Mouse (Mus musculus): Measurements from ENCODE around the gene Rassf7. TPM values are rescaled to one million over a fixed set of nuclear protein-coding genes. Genes with fewer than 3 reads are reported as not detected.

Rassf7 gene
- 54.5 TPM for polyA plus RNA-seq (2012; fragmentation: generic; extraction: Trizol)

DNA sequence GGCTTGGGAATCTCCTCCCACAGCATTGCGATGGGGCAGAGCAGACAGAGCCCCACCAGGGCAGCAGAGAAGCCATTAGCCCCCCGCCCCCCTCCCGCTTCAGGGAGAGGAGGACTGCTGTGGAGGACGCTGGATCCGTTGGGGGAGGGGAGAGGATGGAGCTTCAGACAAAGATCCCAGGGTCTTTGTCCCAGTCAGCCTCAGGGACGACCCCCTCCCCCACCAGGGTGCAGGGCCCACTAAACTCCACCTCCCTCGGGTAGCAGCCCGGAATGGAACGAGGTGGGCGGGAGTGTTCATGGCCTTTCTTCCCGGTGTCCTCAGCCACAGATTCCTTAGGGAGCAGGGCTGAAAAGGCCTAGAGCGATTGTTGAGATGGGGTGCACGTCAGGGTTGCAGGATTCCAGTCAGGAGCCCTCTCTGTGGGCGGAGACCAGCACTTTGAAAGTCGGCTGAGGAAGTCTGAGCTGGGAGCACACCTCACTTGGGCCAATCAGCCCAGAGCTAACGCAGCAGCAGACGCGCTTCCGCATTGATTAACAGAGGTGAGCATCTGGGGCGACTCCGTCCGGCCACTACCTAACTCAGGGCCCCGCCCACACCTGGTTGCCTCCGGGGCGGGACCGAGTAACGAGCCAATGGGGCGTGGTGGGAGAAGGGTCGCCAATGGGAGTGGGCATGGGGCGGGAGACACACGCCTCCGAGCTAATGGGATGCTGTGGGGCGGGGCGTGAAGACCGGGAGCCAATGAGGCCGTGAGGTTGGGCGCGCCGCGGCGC lies at the start of gene Rassf7:
TSS of gene Rassf7 (plus strand) at position 760 of the 779 bp plus-strand sequence.
- no peaks in the 10 kb centered on the region for H3K36me3 ChIP-seq (ENCODE audit: control insufficient read depth, insufficient read depth)
- H3ac ChIP-seq (ENCODE audit: control insufficient read depth, insufficient read length), result peak within 1 kb of the TSS; percentile 14
- H3K4me2 ChIP-seq (ENCODE audit: low read depth), result peak within 1 kb of the TSS; percentile 85
- TF ChIP-seq USF1 (IDR thresholded peaks at IDR 0.05; ENCODE audit: low read depth) (no peak), TCF12 (IDR thresholded peaks at IDR 0.05; ENCODE audit: insufficient read depth, poor library complexity, severe bottlenecking) (no peak), E2F4 (IDR thresholded peaks at IDR 0.05; ENCODE audit: insufficient read depth) (no peak), CEBPB (IDR thresholded peaks at IDR 0.05; ENCODE audit: insufficient read depth, poor library complexity, severe bottlenecking) (no peak), REST (IDR thresholded peaks at IDR 0.05; ENCODE audit: insufficient read depth, insufficient read length) (no peak), MYOD1 (IDR thresholded peaks at IDR 0.05; ENCODE audit: control insufficient read depth in 1 of 3, insufficient read length in 2 of 3, low read depth in 2 of 3) (no peak), POLR2A (IDR thresholded peaks at IDR 0.05; ENCODE audit: insufficient read length, low read depth) (no peak), POLR2AphosphoS2 (IDR thresholded peaks at IDR 0.05; ENCODE audit: insufficient read length, low read depth) (no peak), MAX (IDR thresholded peaks at IDR 0.05; ENCODE audit: low read depth) (no peak), TCF3 (IDR thresholded peaks at IDR 0.05; ENCODE audit: insufficient read length, low read depth) (no peak), SRF (IDR thresholded peaks at IDR 0.05; ENCODE audit: control insufficient read depth, insufficient read length, low read depth) (no peak), MYOG (IDR thresholded peaks at IDR 0.05; ENCODE audit: control insufficient read depth in 1 of 3, insufficient read depth in 1 of 3, insufficient read length in 2 of 3, low read depth in 2 of 3) (no peak)
- peaks cover 33% of the 10 kb centered on the region for H3K27me3 ChIP-seq (ENCODE audit: control insufficient read depth, insufficient read depth, insufficient read length)
- H3K4me3 ChIP-seq, result peak within 1 kb of the TSS; percentile 39
- peaks cover 9% of the 10 kb centered on the region for H3K79me2 ChIP-seq (ENCODE audit: control insufficient read depth, insufficient read depth)

DNA sequence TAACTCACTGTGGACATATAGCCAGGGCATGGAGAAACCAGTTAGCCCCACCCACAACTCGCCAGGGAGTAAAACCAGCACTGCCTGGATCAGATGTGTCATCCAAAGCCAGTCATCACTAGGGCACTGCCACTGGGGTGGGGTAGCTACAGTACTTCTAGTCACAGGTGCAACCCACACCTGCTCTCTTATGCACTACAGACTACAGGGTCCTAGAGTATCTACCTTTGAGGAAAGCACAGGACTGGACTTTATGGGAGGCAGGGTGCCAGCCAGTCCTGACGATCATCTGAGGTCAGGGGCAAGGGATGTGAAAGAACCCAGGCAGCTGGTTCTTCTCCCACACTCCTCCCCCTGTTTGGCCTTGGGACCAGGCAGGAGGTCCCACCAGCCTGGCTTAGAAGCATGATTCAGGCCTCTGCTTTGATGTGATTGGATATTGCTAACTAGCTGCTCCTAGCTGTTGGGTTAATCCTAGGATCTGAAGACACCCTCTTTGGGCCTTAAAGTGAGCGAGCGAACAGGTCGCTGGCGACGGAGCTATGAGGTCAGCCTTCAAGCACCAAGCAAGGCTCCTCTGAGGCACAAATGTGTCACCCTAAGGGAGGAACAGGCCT lies 47.7 kb upstream of the Rassf7 start:
- Histone ChIP-seq H3K4me2 (ENCODE audit: low read depth) (peak overlapping the region; percentile 85), H3K4me3 (peak overlapping the region; percentile 46), H3K79me2 (ENCODE audit: control insufficient read depth, insufficient read depth) (peaks cover 14% of the 10 kb centered on the region), H3K27me3 (ENCODE audit: control insufficient read depth, insufficient read depth, insufficient read length) (no peaks in the 10 kb centered on the region), H3K36me3 (ENCODE audit: control insufficient read depth, insufficient read depth) (peaks cover 14% of the 10 kb centered on the region), H3ac (ENCODE audit: control insufficient read depth, insufficient read length) (peak overlapping the region; percentile 30)
- peak; percentile 31 for TF ChIP-seq POLR2A (IDR thresholded peaks at IDR 0.05; ENCODE audit: insufficient read length, low read depth)
- TF ChIP-seq POLR2AphosphoS2 (IDR thresholded peaks at IDR 0.05; ENCODE audit: insufficient read length, low read depth), result peak; percentile 19
- TF ChIP-seq CEBPB (IDR thresholded peaks at IDR 0.05; ENCODE audit: insufficient read depth, poor library complexity, severe bottlenecking), result no peak
- TF ChIP-seq REST (IDR thresholded peaks at IDR 0.05; ENCODE audit: insufficient read depth, insufficient read length), result no peak
- peak in 1 of 3 experiments; percentile 4 for TF ChIP-seq MYOG (IDR thresholded peaks at IDR 0.05; ENCODE audit: control insufficient read depth in 1 of 3, insufficient read depth in 1 of 3, insufficient read length in 2 of 3, low read depth in 2 of 3)
- TF ChIP-seq SRF (IDR thresholded peaks at IDR 0.05; ENCODE audit: control insufficient read depth, insufficient read length, low read depth), result no peak
- TF ChIP-seq E2F4 (IDR thresholded peaks at IDR 0.05; ENCODE audit: insufficient read depth), result no peak
- TF ChIP-seq MYOD1 (IDR thresholded peaks at IDR 0.05; ENCODE audit: control insufficient read depth in 1 of 3, insufficient read length in 2 of 3, low read depth in 2 of 3), result peak in 1 of 3 experiments; percentile 53

DNA sequence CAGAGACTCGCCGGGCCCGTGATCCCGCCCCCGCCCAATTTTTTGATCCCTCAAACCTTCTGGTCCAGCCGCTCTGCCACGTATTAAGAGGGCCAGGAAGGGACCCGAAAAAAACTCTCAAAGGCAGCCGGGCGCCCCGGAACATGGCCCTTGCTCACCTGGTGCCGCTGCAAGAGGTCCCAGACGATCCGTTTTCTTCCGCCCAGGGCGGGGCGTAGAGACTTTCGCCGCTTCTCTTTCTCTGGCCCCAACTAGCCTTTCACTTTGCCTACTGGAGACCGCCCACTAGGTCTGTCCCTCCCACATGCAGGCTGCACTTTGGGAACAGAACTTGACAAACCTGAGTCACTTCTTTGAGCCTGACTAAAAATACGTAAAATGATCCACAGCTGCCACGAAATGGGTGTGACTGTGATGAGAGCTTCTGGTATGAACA lies 47.1 kb upstream of the Rassf7 start:
- Histone ChIP-seq H3K36me3 (ENCODE audit: control insufficient read depth, insufficient read depth) (peaks cover 14% of the 10 kb centered on the region), H3K4me2 (ENCODE audit: low read depth) (peak overlapping the region; percentile 85), H3K27me3 (ENCODE audit: control insufficient read depth, insufficient read depth, insufficient read length) (no peaks in the 10 kb centered on the region), H3K79me2 (ENCODE audit: control insufficient read depth, insufficient read depth) (peaks cover 14% of the 10 kb centered on the region), H3ac (ENCODE audit: control insufficient read depth, insufficient read length) (peak overlapping the region; percentile 30), H3K4me3 (peak overlapping the region; percentile 46)
- TF ChIP-seq REST (IDR thresholded peaks at IDR 0.05; ENCODE audit: insufficient read depth, insufficient read length), result no peak
- TF ChIP-seq MYOD1 (IDR thresholded peaks at IDR 0.05; ENCODE audit: control insufficient read depth in 1 of 3, insufficient read length in 2 of 3, low read depth in 2 of 3), result peak in 1 of 3 experiments; percentile 33
- peak; percentile 6 for TF ChIP-seq TCF12 (IDR thresholded peaks at IDR 0.05; ENCODE audit: insufficient read depth, poor library complexity, severe bottlenecking)
- TF ChIP-seq POLR2AphosphoS2 (IDR thresholded peaks at IDR 0.05; ENCODE audit: insufficient read length, low read depth), result no peak
- peak in 2 of 3 experiments; percentile 39 to 45 for TF ChIP-seq MYOG (IDR thresholded peaks at IDR 0.05; ENCODE audit: control insufficient read depth in 1 of 3, insufficient read depth in 1 of 3, insufficient read length in 2 of 3, low read depth in 2 of 3)
- no peak for TF ChIP-seq POLR2A (IDR thresholded peaks at IDR 0.05; ENCODE audit: insufficient read length, low read depth)
- TF ChIP-seq MAX (IDR thresholded peaks at IDR 0.05; ENCODE audit: low read depth), result no peak
- no peak for TF ChIP-seq E2F4 (IDR thresholded peaks at IDR 0.05; ENCODE audit: insufficient read depth)
- no peak for TF ChIP-seq CEBPB (IDR thresholded peaks at IDR 0.05; ENCODE audit: insufficient read depth, poor library complexity, severe bottlenecking)

DNA sequence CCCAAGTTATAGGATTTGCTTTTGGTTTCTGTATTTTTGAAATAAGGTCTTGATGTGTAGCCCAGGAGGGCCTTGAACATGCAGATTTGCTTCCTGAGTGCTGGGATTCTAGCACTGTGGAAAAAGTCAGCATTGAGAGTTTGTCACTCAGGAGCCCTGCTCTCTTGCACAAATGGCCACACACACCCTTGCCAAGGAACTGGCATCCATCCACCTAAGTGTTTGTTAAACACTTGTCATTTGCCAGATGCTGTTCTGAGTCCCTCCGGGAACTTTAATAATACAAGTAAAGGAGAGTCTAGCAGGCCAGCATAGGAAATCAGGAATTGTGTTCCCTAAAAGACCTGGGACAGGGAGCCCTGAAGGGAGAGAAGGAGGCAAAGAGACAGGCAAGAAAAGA lies 46.4 kb upstream of the Rassf7 start:
- no peak overlapping the region for H3ac ChIP-seq (ENCODE audit: control insufficient read depth, insufficient read length)
- H3K4me3 ChIP-seq, result no peak overlapping the region
- H3K27me3 ChIP-seq (ENCODE audit: control insufficient read depth, insufficient read depth, insufficient read length), result no peaks in the 10 kb centered on the region
- H3K36me3 ChIP-seq (ENCODE audit: control insufficient read depth, insufficient read depth), result peaks cover 14% of the 10 kb centered on the region
- TF ChIP-seq TCF3 (IDR thresholded peaks at IDR 0.05; ENCODE audit: insufficient read length, low read depth) (no peak), POLR2AphosphoS2 (IDR thresholded peaks at IDR 0.05; ENCODE audit: insufficient read length, low read depth) (no peak), USF1 (IDR thresholded peaks at IDR 0.05; ENCODE audit: low read depth) (no peak), POLR2A (IDR thresholded peaks at IDR 0.05; ENCODE audit: insufficient read length, low read depth) (no peak), MYOG (IDR thresholded peaks at IDR 0.05; ENCODE audit: control insufficient read depth in 1 of 3, insufficient read depth in 1 of 3, insufficient read length in 2 of 3, low read depth in 2 of 3) (no peak), TCF12 (IDR thresholded peaks at IDR 0.05; ENCODE audit: insufficient read depth, poor library complexity, severe bottlenecking) (no peak), E2F4 (IDR thresholded peaks at IDR 0.05; ENCODE audit: insufficient read depth) (no peak), REST (IDR thresholded peaks at IDR 0.05; ENCODE audit: insufficient read depth, insufficient read length) (no peak), SRF (IDR thresholded peaks at IDR 0.05; ENCODE audit: control insufficient read depth, insufficient read length, low read depth) (no peak), CEBPB (IDR thresholded peaks at IDR 0.05; ENCODE audit: insufficient read depth, poor library complexity, severe bottlenecking) (no peak), MAX (IDR thresholded peaks at IDR 0.05; ENCODE audit: low read depth) (no peak), MYOD1 (IDR thresholded peaks at IDR 0.05; ENCODE audit: control insufficient read depth in 1 of 3, insufficient read length in 2 of 3, low read depth in 2 of 3) (no peak)
- peak overlapping the region; percentile 85 for H3K4me2 ChIP-seq (ENCODE audit: low read depth)
- peaks cover 14% of the 10 kb centered on the region for H3K79me2 ChIP-seq (ENCODE audit: control insufficient read depth, insufficient read depth)
